Mouse (Mus musculus): Measurements from ENCODE around the gene Hmgcs2.

The Hmgcs2 gene

GRCm38 (mm10) chr3:98280933-98281678 lies 871 bp downstream of the Hmgcs2 start:
- DNase-seq: peak; percentile 68

GRCm38 (mm10) chr3:98282422-98282821 lies 2.2 kb downstream of the Hmgcs2 start:
- DNase-seq: no peak

- DNase-seq: no peak
Observed at GRCm38 (mm10) chr3:98283205-98283604, 3.0 kb downstream of the Hmgcs2 start.

GRCm38 (mm10) chr3:98291044-98291443 lies 10.8 kb downstream of the Hmgcs2 start:
- no peak for DNase-seq

GRCm38 (mm10) chr3:98295965-98296364 lies 15.7 kb downstream of the Hmgcs2 start:
- DNase-seq: no peak

- no peak for DNase-seq
Observed at GRCm38 (mm10) chr3:98299391-98300100, 19.3 kb downstream of the Hmgcs2 start.

- DNase-seq: no peak
Observed at GRCm38 (mm10) chr3:98300266-98300665, 20.0 kb downstream of the Hmgcs2 start.

- no peak for DNase-seq
Observed at GRCm38 (mm10) chr3:98301761-98302160, 21.5 kb downstream of the Hmgcs2 start.

- no peak for DNase-seq
Observed at GRCm38 (mm10) chr3:98308606-98309005, 28.4 kb downstream of the Hmgcs2 start.

- DNase-seq: no peak
Observed at GRCm38 (mm10) chr3:98310456-98310855, 30.2 kb downstream of the Hmgcs2 start.

- DNase-seq: peak; percentile 50
Observed at GRCm38 (mm10) chr3:98312867-98313266, 32.6 kb downstream of the Hmgcs2 start.

GRCm38 (mm10) chr3:98313294-98314155 lies 33.3 kb downstream of the Hmgcs2 start:
- no peak for DNase-seq

GRCm38 (mm10) chr3:98315181-98315580 lies 34.9 kb downstream of the Hmgcs2 start:
- DNase-seq: no peak

- DNase-seq: no peak
Observed at GRCm38 (mm10) chr3:98317143-98317542, 36.9 kb downstream of the Hmgcs2 start.

GRCm38 (mm10) chr3:98319190-98319589 lies 39.0 kb downstream of the Hmgcs2 start:
- no peak for DNase-seq

- no peak for DNase-seq
Observed at GRCm38 (mm10) chr3:98322209-98322608, 42.0 kb downstream of the Hmgcs2 start.

- DNase-seq: no peak
Observed at GRCm38 (mm10) chr3:98324235-98324634, 44.0 kb downstream of the Hmgcs2 start.

GRCm38 (mm10) chr3:98334010-98334409 lies 53.8 kb downstream of the Hmgcs2 start:
- DNase-seq: no peak

GRCm38 (mm10) chr3:98335331-98335730 lies 55.1 kb downstream of the Hmgcs2 start:
- DNase-seq: no peak

- DNase-seq: no peak
Observed at GRCm38 (mm10) chr3:98335886-98336285, 55.7 kb downstream of the Hmgcs2 start.

- no peak for DNase-seq
Observed at GRCm38 (mm10) chr3:98336661-98337654, 56.7 kb downstream of the Hmgcs2 start.

GRCm38 (mm10) chr3:98338584-98339041 lies 58.4 kb downstream of the Hmgcs2 start:
- peak; percentile 46 for DNase-seq

All from lung, postnatal 10 days (tissue).